Mouse (Mus musculus): ENCODE measurements around the gene Mef2c. TPM values are rescaled to one million over a fixed set of nuclear protein-coding genes. Genes with fewer than 3 reads are reported as not detected.
A peak's percentile ranks its signal among the peaks of the same experiment; 100 is the strongest.

The Mef2c gene
- 25.0 and 27.8 TPM in 2 replicates for polyA plus RNA-seq (2014; fragmentation: Nextera tagmentation; extraction: Ambion mirVana)

DNA sequence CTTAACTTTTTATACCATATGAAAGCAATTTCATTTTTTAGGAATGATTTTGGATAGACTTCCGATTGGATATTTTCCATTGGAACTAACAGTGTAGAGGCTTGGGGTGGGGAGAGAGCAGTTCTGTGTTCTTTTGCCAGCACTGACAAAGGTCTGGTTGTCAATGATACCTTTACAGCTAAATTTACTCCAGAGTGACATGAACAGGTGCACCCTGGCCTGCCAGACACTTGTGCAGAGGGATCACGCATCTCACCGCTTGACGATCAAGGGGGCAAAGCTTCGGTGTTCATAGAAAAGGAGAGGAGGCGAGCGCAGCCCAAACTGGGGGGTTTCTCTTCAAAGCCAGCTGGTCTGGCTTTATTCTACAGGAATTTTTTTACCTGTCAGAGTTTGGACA, at the start of gene Mef2c:
Gene Mef2c (plus strand): TSS at position 116 of the 400 bp plus-strand sequence.
- Histone ChIP-seq H3K4me2 (ENCODE audit: low read length) (no peak within 1 kb of the TSS), H3K4me1 (ENCODE audit: control insufficient read depth, insufficient read depth, low read length) (no peaks in the 10 kb centered on the region), H3K4me3 (replicated peaks; ENCODE audit: low read depth, low read length) (no peak within 1 kb of the TSS), H3K27me3 (ENCODE audit: control insufficient read depth, insufficient read depth, low read length) (no peaks in the 10 kb centered on the region), H3K27ac (replicated peaks; ENCODE audit: low read depth, low read length) (no peak within 1 kb of the TSS), H3K36me3 (ENCODE audit: control insufficient read depth, insufficient read depth, low read length) (no peaks in the 10 kb centered on the region), H3K9ac (replicated peaks; ENCODE audit: low read length) (no peak within 1 kb of the TSS), H3K9me3 (ENCODE audit: control insufficient read depth, low read length) (no peaks in the 10 kb centered on the region)
- DNase-seq (no peak), ATAC-seq (ENCODE audit: low FRiP score, low TSS enrichment) (no peak)
- WGBS: 87% methylated on average over 7 of the region's 7 CpGs

DNA sequence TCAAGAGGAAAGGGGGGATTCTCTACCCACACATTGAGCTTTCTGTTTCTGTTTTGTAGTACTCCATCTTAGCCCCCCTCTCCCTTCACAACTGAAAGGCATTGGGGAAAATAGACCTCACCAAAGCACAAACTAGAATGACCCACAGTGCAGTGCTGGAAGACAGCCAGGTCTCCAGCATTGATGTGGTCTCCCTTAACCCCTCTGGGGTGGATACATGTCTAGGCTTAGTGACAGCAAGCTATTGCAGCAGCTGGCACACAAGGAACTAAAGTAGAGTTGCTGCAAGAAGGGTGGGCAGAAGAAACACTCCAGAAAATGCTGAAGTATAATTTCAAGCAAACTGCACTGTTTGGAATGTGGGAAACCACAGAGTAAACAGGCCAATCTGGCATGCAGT, 45.1 kb upstream of the Mef2c start:
- no peaks in the 10 kb centered on the region for H3K4me1 ChIP-seq (ENCODE audit: control insufficient read depth, insufficient read depth, low read length)
- no peak overlapping the region for H3K9ac ChIP-seq (replicated peaks; ENCODE audit: low read length)
- no peaks in the 10 kb centered on the region for H3K27me3 ChIP-seq (ENCODE audit: control insufficient read depth, insufficient read depth, low read length)
- H3K36me3 ChIP-seq (ENCODE audit: control insufficient read depth, insufficient read depth, low read length): no peaks in the 10 kb centered on the region
- H3K9me3 ChIP-seq (ENCODE audit: control insufficient read depth, low read length): no peaks in the 10 kb centered on the region
- no peak overlapping the region for H3K27ac ChIP-seq (replicated peaks; ENCODE audit: low read depth, low read length)
- H3K4me2 ChIP-seq (ENCODE audit: low read length): no peak overlapping the region
- ATAC-seq (ENCODE audit: low FRiP score, low TSS enrichment): no peak
- no peak overlapping the region for H3K4me3 ChIP-seq (replicated peaks; ENCODE audit: low read depth, low read length)
- DNase-seq: peak; percentile 27

GRCm38 (mm10) chr13:83459600-83459999, 44.2 kb upstream of the Mef2c start:
- Histone ChIP-seq H3K27ac (replicated peaks; ENCODE audit: low read depth, low read length) (no peak overlapping the region), H3K4me2 (ENCODE audit: low read length) (no peak overlapping the region), H3K9ac (replicated peaks; ENCODE audit: low read length) (no peak overlapping the region), H3K4me3 (replicated peaks; ENCODE audit: low read depth, low read length) (no peak overlapping the region), H3K27me3 (ENCODE audit: control insufficient read depth, insufficient read depth, low read length) (no peaks in the 10 kb centered on the region), H3K4me1 (ENCODE audit: control insufficient read depth, insufficient read depth, low read length) (no peaks in the 10 kb centered on the region), H3K36me3 (ENCODE audit: control insufficient read depth, insufficient read depth, low read length) (no peaks in the 10 kb centered on the region), H3K9me3 (ENCODE audit: control insufficient read depth, low read length) (no peaks in the 10 kb centered on the region)
- ATAC-seq (ENCODE audit: low FRiP score, low TSS enrichment): no peak
- no peak for DNase-seq
- WGBS: 97% methylated on average over 3 of the region's 3 CpGs

DNA sequence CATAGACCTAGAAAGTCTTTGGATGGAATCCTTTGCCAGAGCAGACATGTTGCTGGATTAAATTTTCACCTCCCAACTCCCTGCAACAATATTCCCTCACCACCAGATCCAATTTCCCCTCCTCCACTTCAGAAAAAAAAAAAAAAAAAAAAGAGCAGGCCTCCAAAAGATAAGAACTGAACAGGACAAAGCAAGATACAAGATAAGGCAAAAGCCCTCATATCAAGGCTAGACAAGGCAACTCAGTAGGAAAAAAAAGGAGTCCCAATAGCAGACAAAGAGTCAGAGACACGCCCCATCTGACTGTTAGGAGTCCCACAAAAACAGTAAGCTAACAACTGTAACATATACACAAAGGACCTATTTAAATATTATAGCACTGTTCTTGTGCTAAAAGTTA, 43.2 kb upstream of the Mef2c start:
- WGBS: 90% methylated on average over 1 of the region's 1 CpGs
- no peaks in the 10 kb centered on the region for H3K9me3 ChIP-seq (ENCODE audit: control insufficient read depth, low read length)
- no peak overlapping the region for H3K9ac ChIP-seq (replicated peaks; ENCODE audit: low read length)
- H3K27ac ChIP-seq (replicated peaks; ENCODE audit: low read depth, low read length): no peak overlapping the region
- no peaks in the 10 kb centered on the region for H3K36me3 ChIP-seq (ENCODE audit: control insufficient read depth, insufficient read depth, low read length)
- DNase-seq (no peak), ATAC-seq (ENCODE audit: low FRiP score, low TSS enrichment) (no peak)
- no peaks in the 10 kb centered on the region for H3K27me3 ChIP-seq (ENCODE audit: control insufficient read depth, insufficient read depth, low read length)
- H3K4me1 ChIP-seq (ENCODE audit: control insufficient read depth, insufficient read depth, low read length): no peaks in the 10 kb centered on the region
- no peak overlapping the region for H3K4me3 ChIP-seq (replicated peaks; ENCODE audit: low read depth, low read length)
- no peak overlapping the region for H3K4me2 ChIP-seq (ENCODE audit: low read length)

DNA sequence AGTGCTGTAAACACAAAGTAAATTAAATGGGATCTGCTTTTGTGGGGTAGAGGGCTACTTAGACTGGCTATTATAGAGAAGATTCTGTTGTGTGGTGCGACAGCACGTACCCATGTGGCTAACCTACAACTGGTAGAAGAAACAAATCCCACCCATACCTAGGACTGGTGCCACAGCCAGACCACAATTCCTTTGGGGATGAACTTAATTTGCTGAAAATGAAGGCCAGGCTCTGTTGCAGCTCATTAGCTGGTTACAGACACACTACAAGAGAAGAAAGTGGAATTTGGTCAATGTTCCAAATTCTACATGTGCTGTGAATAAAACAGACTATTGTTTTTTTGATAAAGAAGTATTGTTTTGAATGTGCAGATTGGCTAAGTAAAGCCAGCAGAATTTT, 42.3 kb upstream of the Mef2c start:
- H3K27ac ChIP-seq (replicated peaks; ENCODE audit: low read depth, low read length): no peak overlapping the region
- ATAC-seq (ENCODE audit: low FRiP score, low TSS enrichment) (no peak), DNase-seq (no peak)
- WGBS: 93% methylated on average over 2 of the region's 2 CpGs
- no peak overlapping the region for H3K9ac ChIP-seq (replicated peaks; ENCODE audit: low read length)
- H3K4me3 ChIP-seq (replicated peaks; ENCODE audit: low read depth, low read length): no peak overlapping the region
- H3K4me2 ChIP-seq (ENCODE audit: low read length): no peak overlapping the region
- no peaks in the 10 kb centered on the region for H3K36me3 ChIP-seq (ENCODE audit: control insufficient read depth, insufficient read depth, low read length)
- H3K27me3 ChIP-seq (ENCODE audit: control insufficient read depth, insufficient read depth, low read length): no peaks in the 10 kb centered on the region
- H3K4me1 ChIP-seq (ENCODE audit: control insufficient read depth, insufficient read depth, low read length): no peaks in the 10 kb centered on the region
- no peaks in the 10 kb centered on the region for H3K9me3 ChIP-seq (ENCODE audit: control insufficient read depth, low read length)

DNA sequence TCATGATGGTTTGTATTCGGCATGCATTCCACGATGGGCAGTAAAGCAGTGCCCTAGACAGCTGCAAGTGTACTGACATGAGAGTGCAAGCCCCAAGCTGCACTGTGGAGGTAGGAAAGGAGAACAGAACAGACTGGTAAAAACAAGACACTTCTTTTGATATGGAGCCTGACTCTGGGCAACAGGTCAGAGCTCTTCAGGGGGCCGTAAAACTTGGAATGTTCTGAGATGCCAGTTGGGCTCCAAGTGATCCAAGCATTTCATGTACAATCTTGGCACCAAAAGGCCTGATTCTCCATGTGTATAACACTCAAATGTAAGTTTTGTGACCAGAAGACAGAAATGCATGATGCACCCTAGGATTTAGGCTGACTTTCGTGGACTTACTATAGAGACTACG, 37.1 kb upstream of the Mef2c start:
- Histone ChIP-seq H3K4me2 (ENCODE audit: low read length) (no peak overlapping the region), H3K4me3 (replicated peaks; ENCODE audit: low read depth, low read length) (no peak overlapping the region), H3K36me3 (ENCODE audit: control insufficient read depth, insufficient read depth, low read length) (no peaks in the 10 kb centered on the region), H3K9ac (replicated peaks; ENCODE audit: low read length) (no peak overlapping the region), H3K27me3 (ENCODE audit: control insufficient read depth, insufficient read depth, low read length) (no peaks in the 10 kb centered on the region), H3K9me3 (ENCODE audit: control insufficient read depth, low read length) (no peaks in the 10 kb centered on the region), H3K27ac (replicated peaks; ENCODE audit: low read depth, low read length) (no peak overlapping the region), H3K4me1 (ENCODE audit: control insufficient read depth, insufficient read depth, low read length) (no peaks in the 10 kb centered on the region)
- DNase-seq (no peak), ATAC-seq (ENCODE audit: low FRiP score, low TSS enrichment) (no peak)
- 96% methylated on average over 5 of the region's 5 CpGs for WGBS

- H3K9me3 ChIP-seq (ENCODE audit: control insufficient read depth, low read length): no peaks in the 10 kb centered on the region
- H3K36me3 ChIP-seq (ENCODE audit: control insufficient read depth, insufficient read depth, low read length): no peaks in the 10 kb centered on the region
- no peak overlapping the region for H3K4me3 ChIP-seq (replicated peaks; ENCODE audit: low read depth, low read length)
- WGBS: 81% methylated on average over 3 of the region's 3 CpGs
- H3K4me2 ChIP-seq (ENCODE audit: low read length): no peak overlapping the region
- no peaks in the 10 kb centered on the region for H3K27me3 ChIP-seq (ENCODE audit: control insufficient read depth, insufficient read depth, low read length)
- no peak overlapping the region for H3K9ac ChIP-seq (replicated peaks; ENCODE audit: low read length)
- H3K27ac ChIP-seq (replicated peaks; ENCODE audit: low read depth, low read length): no peak overlapping the region
- no peaks in the 10 kb centered on the region for H3K4me1 ChIP-seq (ENCODE audit: control insufficient read depth, insufficient read depth, low read length)
- DNase-seq (no peak), ATAC-seq (ENCODE audit: low FRiP score, low TSS enrichment) (no peak)
Measured at GRCm38 (mm10) chr13:83468794-83469193, 35.0 kb upstream of the Mef2c start.

DNA sequence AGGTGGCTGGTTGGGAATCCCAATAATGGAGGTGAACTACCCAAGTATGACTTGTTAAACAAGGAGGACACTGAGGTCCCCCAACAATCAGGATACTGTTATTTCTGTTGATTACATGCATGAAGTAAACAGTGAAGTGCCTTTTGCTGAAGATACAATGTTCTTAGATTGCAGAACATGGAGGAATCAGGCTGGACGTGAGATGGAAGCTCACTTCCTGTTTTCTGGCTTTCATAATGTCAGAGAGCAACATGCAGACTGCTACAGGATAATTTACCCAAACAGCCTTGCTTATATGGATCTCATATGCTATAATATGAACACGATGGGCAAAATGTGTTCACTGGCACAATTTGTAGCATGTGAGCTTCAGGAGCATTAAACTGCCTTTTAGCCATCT, 30.1 kb upstream of the Mef2c start:
- Histone ChIP-seq H3K4me3 (replicated peaks; ENCODE audit: low read depth, low read length) (no peak overlapping the region), H3K4me2 (ENCODE audit: low read length) (no peak overlapping the region), H3K9ac (replicated peaks; ENCODE audit: low read length) (no peak overlapping the region), H3K4me1 (ENCODE audit: control insufficient read depth, insufficient read depth, low read length) (no peaks in the 10 kb centered on the region), H3K27me3 (ENCODE audit: control insufficient read depth, insufficient read depth, low read length) (no peaks in the 10 kb centered on the region), H3K9me3 (ENCODE audit: control insufficient read depth, low read length) (no peaks in the 10 kb centered on the region), H3K27ac (replicated peaks; ENCODE audit: low read depth, low read length) (no peak overlapping the region), H3K36me3 (ENCODE audit: control insufficient read depth, insufficient read depth, low read length) (no peaks in the 10 kb centered on the region)
- no peak for ATAC-seq (ENCODE audit: low FRiP score, low TSS enrichment)
- WGBS: 90% methylated on average over 2 of the region's 2 CpGs
- no peak for DNase-seq

GRCm38 (mm10) chr13:83480388-83480787, 23.4 kb upstream of the Mef2c start:
- 78% methylated on average over 3 of the region's 3 CpGs for WGBS
- ATAC-seq (ENCODE audit: low FRiP score, low TSS enrichment): no peak
- no peak for DNase-seq

More at GRCm38 (mm10) chr13:83480388-83480787, 23.4 kb upstream of the Mef2c start:
- no peaks in the 10 kb centered on the region for H3K9me3 ChIP-seq (ENCODE audit: control insufficient read depth, low read length)
- no peak overlapping the region for H3K27ac ChIP-seq (replicated peaks; ENCODE audit: low read depth, low read length)
- H3K9ac ChIP-seq (replicated peaks; ENCODE audit: low read length): no peak overlapping the region
- no peaks in the 10 kb centered on the region for H3K4me1 ChIP-seq (ENCODE audit: control insufficient read depth, insufficient read depth, low read length)
- no peak overlapping the region for H3K4me2 ChIP-seq (ENCODE audit: low read length)
- no peaks in the 10 kb centered on the region for H3K36me3 ChIP-seq (ENCODE audit: control insufficient read depth, insufficient read depth, low read length)
- no peaks in the 10 kb centered on the region for H3K27me3 ChIP-seq (ENCODE audit: control insufficient read depth, insufficient read depth, low read length)
- no peak overlapping the region for H3K4me3 ChIP-seq (replicated peaks; ENCODE audit: low read depth, low read length)
